Mouse (Mus musculus): Measurements from ENCODE around the gene Drp2.

- TF ChIP-seq CTCF (conservative IDR thresholded peaks at IDR 0.05; ENCODE audit: low read length): no peak
- TF ChIP-seq NANOG (IDR thresholded peaks at IDR 0.05; ENCODE audit: borderline replicate concordance, low read length): no peak
- no peak for TF ChIP-seq POU5F1 (IDR thresholded peaks at IDR 0.05; ENCODE audit: borderline replicate concordance, low read length)
These were observed 19.9 kb downstream of the Drp2 start for GRCm38 (mm10) chrX:134424263-134424662.
